Mouse (Mus musculus): ENCODE results near the gene Sos1.
A peak's percentile ranks its signal among the peaks of the same experiment; 100 is the strongest.

DNA sequence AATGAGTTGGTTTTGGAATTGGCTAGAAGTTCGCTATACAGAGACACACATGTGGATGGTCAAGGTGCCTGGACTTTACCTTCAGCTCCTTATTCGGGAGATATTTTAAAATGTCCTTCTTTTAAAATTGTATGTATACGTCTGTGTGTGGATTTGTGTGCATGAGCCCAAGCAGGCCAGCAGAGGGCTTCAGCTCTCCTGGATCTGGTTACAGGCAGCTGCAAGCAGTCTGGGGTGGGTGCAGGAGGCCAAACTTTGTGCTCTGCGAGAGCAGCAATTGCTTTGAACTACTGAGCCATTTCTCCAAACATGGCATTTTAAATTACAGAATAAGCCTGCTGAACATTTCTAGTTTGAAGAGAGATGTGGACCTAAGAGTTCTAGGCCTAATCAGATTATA lies 135.0 kb downstream of the Sos1 start:
- no peak for TF ChIP-seq POLR2A (IDR thresholded peaks at IDR 0.05; ENCODE audit: low read depth, low read length)
- peak in 1 of 2 experiments; percentile 59; a peak in 2 of 4 replicates for TF ChIP-seq CTCF (conservative IDR thresholded peaks at IDR 0.05 in 1 of 2, IDR thresholded peaks at IDR 0.05 in 1 of 2; ENCODE audit: low read depth in 2 of 2, low read length in 2 of 2)
- no peak for TF ChIP-seq UBTF (IDR thresholded peaks at IDR 0.05; ENCODE audit: low read depth, low read length)
- TF ChIP-seq CHD2 (IDR thresholded peaks at IDR 0.05; ENCODE audit: low read length), result no peak
- TF ChIP-seq POLR2AphosphoS2 (IDR thresholded peaks at IDR 0.05; ENCODE audit: low read depth, low read length), result no peak

Data from CH12.LX (cell line).